Mouse (Mus musculus): ENCODE measurements around the gene Gcnt3. TPM values are rescaled to one million over a fixed set of nuclear protein-coding genes. Genes with fewer than 3 reads are reported as not detected.
"Not testable (repeated sequence)": the region's sequence is repeated elsewhere in the genome, so short reads cannot be mapped to it uniquely, and the experiment has no call there.

The Gcnt3 gene
- polyA plus RNA-seq, 1 experiment from 2014 or later = not detected

DNA sequence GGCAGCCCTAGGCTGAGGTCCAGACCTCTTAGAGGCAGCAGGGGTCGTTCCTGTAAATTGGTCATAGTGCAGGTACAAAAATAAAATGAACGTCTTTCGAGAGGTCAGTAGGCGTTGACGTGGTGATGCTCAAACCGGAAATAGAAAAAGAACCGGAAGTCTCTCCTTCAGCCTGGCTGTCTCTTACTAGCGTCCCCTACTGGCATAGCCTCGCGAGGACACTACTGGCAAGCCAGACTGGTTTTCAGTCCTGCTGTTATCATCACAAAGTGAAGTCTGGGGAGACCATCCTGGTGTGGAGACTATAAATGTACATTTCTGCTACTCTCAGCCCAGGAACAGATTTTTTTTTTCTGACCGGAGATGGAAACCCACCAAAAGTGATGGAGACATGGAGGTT lies 2.7 kb upstream of the Gcnt3 start:
- no peak overlapping the region for H3K4me3 ChIP-seq
- 85% methylated on average over 11 of the region's 11 CpGs for whole genome bisulfite sequencing
- ATAC-seq (ENCODE audit: low FRiP score, low read depth) = no peak
- H3K4me1 ChIP-seq = no peaks in the 10 kb centered on the region; the same call in 1 of the 2 replicates
- H3K9ac ChIP-seq = no peak overlapping the region
- no peaks in the 10 kb centered on the region for H3K27me3 ChIP-seq (replicated peaks)
- H3K4me2 ChIP-seq (replicated peaks) = no peak overlapping the region
- no peaks in the 10 kb centered on the region for H3K9me3 ChIP-seq
- no peaks in the 10 kb centered on the region for H3K36me3 ChIP-seq
- no peak overlapping the region for H3K27ac ChIP-seq

DNA sequence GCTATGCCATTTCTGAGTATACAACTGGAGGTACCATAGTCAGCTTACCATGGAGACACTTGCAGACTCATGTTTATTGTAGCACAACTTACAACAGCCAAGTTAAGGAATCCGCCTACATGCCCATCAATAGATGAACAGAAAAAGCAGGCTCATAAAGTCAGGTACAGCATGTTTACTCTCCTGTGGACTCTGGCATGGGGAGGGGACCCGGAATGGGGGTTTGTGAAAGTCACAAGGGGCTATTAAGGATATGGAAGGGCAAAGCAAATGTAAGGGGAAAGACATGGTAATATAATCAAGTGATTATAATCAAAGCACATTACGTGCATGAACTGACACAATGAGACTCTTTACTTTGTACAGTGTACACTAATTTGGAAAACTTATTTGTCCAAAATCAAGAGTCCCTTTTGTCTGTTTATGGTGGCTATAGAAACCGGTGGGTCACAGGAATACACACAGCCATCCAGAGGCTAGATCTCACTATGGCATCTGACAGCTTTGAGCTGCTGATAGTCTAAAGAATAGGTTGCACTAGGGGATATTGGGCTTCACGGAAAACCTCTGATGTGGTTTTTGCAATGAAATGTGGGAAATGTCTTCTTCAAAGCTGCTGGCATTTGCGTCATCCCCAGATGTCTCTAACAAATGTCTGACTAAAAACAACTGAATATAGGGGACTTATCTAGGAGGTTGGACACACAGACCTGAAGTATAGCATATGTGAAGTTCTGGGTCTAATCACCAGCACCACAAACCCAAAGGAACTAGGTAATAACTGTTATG lies 1.9 kb upstream of the Gcnt3 start:
- no peak overlapping the region for H3K4me2 ChIP-seq (replicated peaks)
- H3K4me1 ChIP-seq = no peaks in the 10 kb centered on the region; the same call in 1 of the 2 replicates
- no peak overlapping the region for H3K27ac ChIP-seq
- no peak overlapping the region for H3K4me3 ChIP-seq
- no peaks in the 10 kb centered on the region for H3K36me3 ChIP-seq
- no peaks in the 10 kb centered on the region for H3K9me3 ChIP-seq
- H3K27me3 ChIP-seq (replicated peaks) = no peaks in the 10 kb centered on the region
- no peak overlapping the region for H3K9ac ChIP-seq
- 90% methylated on average over 6 of the region's 6 CpGs for WGBS
- no peak for ATAC-seq (ENCODE audit: low FRiP score, low read depth)

DNA sequence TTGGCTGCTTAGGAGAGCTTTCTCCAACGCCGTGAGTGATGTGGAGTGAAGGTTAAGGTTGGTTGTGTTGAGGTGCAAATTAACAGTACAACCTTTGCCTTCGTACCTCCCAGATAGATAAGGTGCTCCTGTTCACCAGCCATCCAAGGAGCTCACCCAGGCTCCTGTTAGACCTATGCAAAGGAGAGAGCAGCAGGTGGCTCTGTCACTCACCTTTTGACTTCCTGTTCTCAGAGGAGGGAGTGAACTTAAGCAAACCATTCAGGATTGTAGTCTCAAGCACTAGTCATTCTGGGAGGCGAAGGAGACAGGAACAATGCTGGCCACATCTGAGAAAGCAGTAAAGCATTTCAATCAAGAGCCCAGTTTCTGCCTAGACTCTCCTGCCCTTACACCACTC lies 1.2 kb downstream of the Gcnt3 start:
- H3K27me3 ChIP-seq (replicated peaks) = no peaks in the 10 kb centered on the region
- H3K9me3 ChIP-seq = no peaks in the 10 kb centered on the region
- no peak overlapping the region for H3K9ac ChIP-seq
- no peak overlapping the region for H3K4me3 ChIP-seq
- no peaks in the 10 kb centered on the region for H3K36me3 ChIP-seq
- no peak overlapping the region for H3K4me2 ChIP-seq (replicated peaks)
- no peak for ATAC-seq (ENCODE audit: low FRiP score, low read depth)
- 70% methylated on average over 4 of the region's 4 CpGs for WGBS
- H3K4me1 ChIP-seq = no peaks in the 10 kb centered on the region; the same call in 1 of the 2 replicates
- H3K27ac ChIP-seq = no peak overlapping the region

DNA sequence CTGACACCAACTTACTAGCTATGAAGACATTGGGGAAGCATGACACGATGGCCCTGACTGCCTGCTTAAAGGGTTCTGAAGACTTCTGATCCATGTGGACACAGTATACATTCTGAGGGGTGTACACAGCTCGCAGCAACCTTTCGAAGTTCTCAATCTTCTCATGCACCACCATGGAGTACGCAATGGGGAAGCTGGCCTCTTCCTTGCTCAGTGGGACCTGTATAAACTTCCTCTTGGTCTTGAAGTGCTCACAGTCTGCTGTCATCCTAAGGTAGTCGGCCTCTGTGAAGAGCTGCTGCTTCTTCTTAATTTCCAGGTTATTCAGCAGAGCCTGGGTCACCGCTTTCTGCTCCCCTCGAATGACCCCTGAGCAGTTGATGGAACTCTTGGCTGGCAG lies 3.2 kb downstream of the Gcnt3 start:
- no peaks in the 10 kb centered on the region for H3K27me3 ChIP-seq (replicated peaks)
- 94% methylated on average over 7 of the region's 7 CpGs for WGBS

DNA sequence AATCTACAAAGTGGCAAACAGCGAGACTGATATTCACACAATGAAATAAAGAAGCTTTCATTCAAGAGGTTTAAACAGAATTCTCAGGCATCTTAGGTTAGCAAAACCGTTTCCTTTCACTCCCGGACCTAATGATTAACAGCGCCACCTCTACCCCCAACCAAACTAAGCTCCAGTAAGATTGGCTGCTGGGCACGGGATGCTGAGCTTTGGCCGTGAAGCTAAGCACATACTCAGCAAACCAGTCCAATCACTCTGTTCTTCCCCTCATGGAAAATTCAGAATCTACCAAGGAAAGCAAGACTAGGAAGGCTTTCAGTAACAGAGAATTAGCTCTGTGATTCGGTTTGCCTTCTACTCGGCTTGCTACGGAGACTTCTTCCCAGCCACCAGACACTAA lies 4.8 kb downstream of the Gcnt3 start:
- H3K4me3 ChIP-seq = no peak overlapping the region
- no peaks in the 10 kb centered on the region for H3K9me3 ChIP-seq
- H3K4me2 ChIP-seq (replicated peaks) = no peak overlapping the region
- H3K4me1 ChIP-seq = no peaks in the 10 kb centered on the region; the same call in 1 of the 2 replicates
- H3K27ac ChIP-seq = no peak overlapping the region
- no peak for ATAC-seq (ENCODE audit: low FRiP score, low read depth)
- no peak overlapping the region for H3K9ac ChIP-seq
- no peaks in the 10 kb centered on the region for H3K36me3 ChIP-seq
- 76% methylated on average over 9 of the region's 9 CpGs for WGBS
- H3K27me3 ChIP-seq (replicated peaks) = no peaks in the 10 kb centered on the region

More for the DNA sequence above, 3.2 kb downstream of the Gcnt3 start:
- no peak for ATAC-seq (ENCODE audit: low FRiP score, low read depth)
- H3K36me3 ChIP-seq = no peaks in the 10 kb centered on the region
- H3K4me1 ChIP-seq = no peaks in the 10 kb centered on the region; the same call in 1 of the 2 replicates
- no peak overlapping the region for H3K9ac ChIP-seq
- no peak overlapping the region for H3K4me3 ChIP-seq
- no peak overlapping the region for H3K4me2 ChIP-seq (replicated peaks)
- H3K27ac ChIP-seq = no peak overlapping the region
- no peaks in the 10 kb centered on the region for H3K9me3 ChIP-seq

DNA sequence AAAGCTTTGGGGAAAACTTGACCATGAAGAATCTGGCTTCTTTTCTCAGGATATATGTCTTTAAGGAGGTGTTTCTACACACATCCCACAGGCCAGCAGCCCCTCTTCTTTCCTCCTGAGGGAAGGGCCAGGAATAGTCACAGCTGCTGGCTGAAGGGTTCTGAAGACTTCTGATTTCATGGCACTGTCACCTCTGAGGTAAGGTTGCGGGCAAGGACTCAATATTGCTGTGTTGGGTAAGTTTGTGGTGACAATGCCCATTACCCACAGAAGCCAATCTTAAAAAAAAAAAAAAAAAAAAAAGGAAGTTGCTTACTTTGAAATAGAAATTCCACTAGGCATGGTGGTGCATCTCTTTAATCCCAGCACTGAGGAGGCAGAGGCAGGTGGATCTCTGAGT lies 5.7 kb downstream of the Gcnt3 start:
- Histone ChIP-seq H3K36me3 (no peaks in the 10 kb centered on the region), H3K4me2 (replicated peaks) (no peak overlapping the region), H3K4me1 (no peaks in the 10 kb centered on the region; the same call in 1 of the 2 replicates), H3K9ac (no peak overlapping the region), H3K9me3 (no peaks in the 10 kb centered on the region), H3K4me3 (no peak overlapping the region), H3K27ac (no peak overlapping the region), H3K27me3 (replicated peaks) (no peaks in the 10 kb centered on the region)
- WGBS = 92% methylated on average over 1 of the region's 1 CpGs
- no peak for ATAC-seq (ENCODE audit: low FRiP score, low read depth)

DNA sequence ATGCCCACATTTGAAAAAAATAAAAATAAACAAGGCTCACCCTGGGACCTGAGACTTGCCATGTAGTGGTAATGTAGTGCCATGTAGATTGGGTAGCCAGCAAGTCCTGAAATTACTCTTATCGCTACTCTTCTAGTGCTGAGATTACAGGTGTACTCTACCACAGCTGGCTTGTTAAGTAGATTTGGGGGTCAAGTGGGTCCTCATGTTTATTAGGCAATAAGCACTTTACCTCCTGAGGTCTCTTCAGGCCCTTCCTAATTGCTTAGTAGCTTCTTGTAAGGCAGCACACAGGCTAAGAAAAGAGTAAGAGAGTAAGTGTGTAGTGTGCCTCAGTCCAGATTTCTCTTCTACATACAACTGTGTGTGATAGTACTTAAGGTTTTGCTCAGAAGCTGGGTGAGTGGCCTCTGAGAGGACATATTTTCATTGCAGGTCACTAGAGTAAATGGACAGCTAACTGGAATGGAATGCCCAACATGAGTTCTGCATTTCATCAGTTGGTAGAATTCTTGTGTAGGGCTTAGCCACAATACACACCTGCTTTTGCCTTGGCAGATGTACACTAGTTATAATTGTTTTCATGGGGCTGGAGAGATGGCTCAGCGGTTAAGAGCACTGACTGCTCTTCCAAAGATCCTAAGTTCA lies 12.4 kb downstream of the Gcnt3 start:
- 89% methylated on average over 2 of the region's 2 CpGs for WGBS
- Histone ChIP-seq H3K4me3 (no peak overlapping the region), H3K9ac (no peak overlapping the region), H3K4me1 (no peaks in the 10 kb centered on the region), H3K4me2 (replicated peaks) (no peak overlapping the region), H3K27me3 (replicated peaks) (no peaks in the 10 kb centered on the region), H3K9me3 (no peaks in the 10 kb centered on the region), H3K27ac (no peak overlapping the region), H3K36me3 (peaks cover 3% of the 10 kb centered on the region; the same call in 1 of the 2 replicates)
- no peak for ATAC-seq (ENCODE audit: low FRiP score, low read depth)

DNA sequence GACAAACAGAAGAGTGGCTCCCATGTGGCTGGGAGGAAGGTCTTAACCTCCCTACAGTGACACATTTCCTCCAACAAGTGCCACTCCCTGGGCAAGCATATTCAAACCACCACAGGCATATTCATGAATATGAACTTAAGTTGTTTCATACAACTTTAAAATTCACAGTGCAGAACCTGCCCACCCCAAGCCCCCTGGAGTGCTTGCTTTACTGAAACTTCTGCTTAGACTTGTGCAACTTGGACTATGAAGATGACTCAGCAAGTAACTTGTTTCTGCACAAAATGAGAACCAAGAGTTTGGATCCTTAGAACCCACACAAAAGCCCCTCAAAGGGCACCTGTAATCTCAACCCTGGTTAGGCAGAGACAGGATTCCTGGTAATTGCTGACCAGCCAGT lies 13.2 kb downstream of the Gcnt3 start:
- Histone ChIP-seq H3K9me3 (no peaks in the 10 kb centered on the region), H3K27ac (no peak overlapping the region), H3K9ac (no peak overlapping the region), H3K27me3 (replicated peaks) (no peaks in the 10 kb centered on the region), H3K4me1 (no peaks in the 10 kb centered on the region), H3K4me2 (replicated peaks) (no peak overlapping the region), H3K4me3 (no peak overlapping the region), H3K36me3 (peaks cover 6% of the 10 kb centered on the region)
- ATAC-seq (ENCODE audit: low FRiP score, low read depth) = no peak

DNA sequence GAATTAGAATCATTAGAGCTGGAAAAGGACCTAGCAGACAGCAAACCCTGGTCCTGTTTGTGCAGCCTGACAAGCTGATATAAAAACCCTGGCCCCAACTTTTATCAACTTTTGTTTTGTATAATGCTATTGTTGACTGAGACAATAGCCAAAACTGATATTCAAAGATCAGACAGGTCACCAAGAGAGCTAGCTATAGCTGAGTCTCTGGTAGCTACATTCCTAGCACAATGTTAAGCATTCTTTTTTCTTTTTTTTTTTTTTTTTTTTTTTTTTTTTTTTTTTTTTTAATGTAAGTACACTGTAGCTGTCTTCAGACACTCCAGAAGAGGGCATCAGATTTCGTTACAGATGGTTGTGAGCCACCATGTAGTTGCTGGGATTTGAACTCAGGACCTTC lies 14.3 kb downstream of the Gcnt3 start:
- H3K36me3 ChIP-seq; H3K9ac ChIP-seq; H3K27ac ChIP-seq; H3K4me3 ChIP-seq; ATAC-seq (ENCODE audit: low FRiP score, low read depth); H3K27me3 ChIP-seq (replicated peaks); H3K9me3 ChIP-seq; H3K4me2 ChIP-seq (replicated peaks); H3K4me1 ChIP-seq: not testable (repeated sequence)
- WGBS = 85% methylated on average over 1 of the region's 1 CpGs

DNA sequence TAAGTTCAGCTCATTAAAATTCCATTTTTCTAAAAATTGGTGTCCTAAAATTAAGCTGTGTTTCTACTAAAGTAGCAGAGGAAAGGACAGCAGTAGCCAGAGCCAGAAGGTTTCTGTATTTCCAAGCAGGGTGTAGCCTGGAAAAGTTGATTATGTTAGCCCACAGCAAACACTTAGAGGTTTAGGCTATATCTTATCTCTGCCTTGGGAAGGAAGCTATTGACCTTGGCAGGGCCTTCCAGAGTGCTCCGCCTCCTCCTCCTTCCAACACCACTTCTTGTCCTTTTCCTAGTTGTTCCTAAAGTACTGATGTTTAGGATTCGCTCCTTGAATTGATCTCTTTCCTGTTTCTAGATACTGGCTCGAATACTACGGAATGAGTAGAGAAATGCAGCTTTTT lies 15.8 kb downstream of the Gcnt3 start:
- no peaks in the 10 kb centered on the region for H3K27me3 ChIP-seq (replicated peaks)
- 97% methylated on average over 4 of the region's 4 CpGs for WGBS

DNA sequence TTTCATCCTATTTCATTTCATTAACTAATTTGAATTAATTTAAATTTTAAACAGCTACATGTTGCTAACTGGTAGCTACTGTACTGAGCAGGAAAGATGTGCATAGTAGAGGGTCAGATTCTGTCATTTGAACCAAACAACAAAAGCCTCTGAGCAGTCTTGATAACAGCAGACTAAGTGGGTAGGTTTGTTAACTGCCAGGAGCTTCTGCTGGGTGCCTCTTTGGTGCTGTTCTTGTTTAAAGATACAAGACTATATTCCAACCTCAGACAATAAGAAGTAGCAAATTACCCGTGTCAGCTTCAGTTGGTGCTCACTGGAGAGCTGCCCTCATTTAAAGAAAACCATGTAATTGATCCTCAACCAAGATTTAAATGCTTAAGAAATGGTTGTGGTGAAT lies 16.3 kb downstream of the Gcnt3 start:
- WGBS = 60% methylated on average over 1 of the region's 1 CpGs
- Histone ChIP-seq H3K36me3 (peaks cover 8% of the 10 kb centered on the region), H3K9me3 (no peaks in the 10 kb centered on the region), H3K9ac (no peak overlapping the region), H3K27me3 (replicated peaks) (no peaks in the 10 kb centered on the region), H3K4me1 (no peaks in the 10 kb centered on the region), H3K27ac (no peak overlapping the region), H3K4me2 (replicated peaks) (no peak overlapping the region), H3K4me3 (no peak overlapping the region)
- no peak for ATAC-seq (ENCODE audit: low FRiP score, low read depth)

More for the DNA sequence above, 15.8 kb downstream of the Gcnt3 start:
- Histone ChIP-seq H3K4me2 (replicated peaks) (no peak overlapping the region), H3K4me3 (no peak overlapping the region), H3K4me1 (no peaks in the 10 kb centered on the region), H3K9ac (no peak overlapping the region), H3K36me3 (peaks cover 8% of the 10 kb centered on the region), H3K9me3 (no peaks in the 10 kb centered on the region), H3K27ac (no peak overlapping the region)
- ATAC-seq (ENCODE audit: low FRiP score, low read depth) = no peak

DNA sequence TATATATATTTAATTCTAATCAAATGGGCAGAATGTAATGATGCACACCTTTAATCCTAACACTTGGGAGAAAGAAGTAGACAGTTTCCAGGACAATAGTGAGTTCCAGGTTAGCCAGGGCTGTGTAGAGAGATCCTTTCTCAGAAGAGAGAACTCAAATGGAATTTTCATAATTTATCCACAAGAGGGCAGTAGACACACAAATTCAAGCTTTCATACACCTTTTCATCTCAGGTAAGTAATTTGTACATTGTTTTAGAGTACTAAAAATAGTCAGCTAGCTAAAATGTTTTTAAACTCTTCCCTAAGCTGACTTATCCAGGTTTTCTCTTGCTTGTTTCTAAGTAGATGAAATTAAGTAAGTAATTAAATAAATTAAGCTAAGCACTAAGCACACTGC lies 19.0 kb downstream of the Gcnt3 start:
- Histone ChIP-seq H3K4me1 (peaks cover 5% of the 10 kb centered on the region), H3K4me2 (replicated peaks) (no peak overlapping the region), H3K9ac (no peak overlapping the region), H3K27me3 (replicated peaks) (no peaks in the 10 kb centered on the region), H3K9me3 (no peaks in the 10 kb centered on the region), H3K27ac (no peak overlapping the region), H3K4me3 (no peak overlapping the region), H3K36me3 (peaks cover 8% of the 10 kb centered on the region)
- ATAC-seq (ENCODE audit: low FRiP score, low read depth) = no peak

DNA sequence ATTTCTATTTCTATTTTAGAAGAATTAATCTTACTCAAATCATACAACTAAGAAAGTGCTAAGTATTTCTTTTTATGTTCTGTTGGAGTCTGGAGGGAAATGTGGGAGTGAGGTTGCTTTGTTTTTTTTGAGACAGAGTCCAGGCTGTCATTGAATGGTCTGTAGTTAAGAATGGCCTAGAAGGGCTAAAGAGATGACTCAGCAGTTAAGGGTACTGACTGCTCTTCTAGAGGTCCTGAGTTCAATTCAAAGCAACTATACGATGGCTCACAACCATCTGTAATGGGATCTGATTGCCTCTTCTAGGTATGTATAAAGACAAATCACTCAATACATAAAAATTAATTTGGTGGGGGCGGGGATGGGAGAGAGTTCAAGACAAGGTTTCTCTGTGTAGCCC lies 22.3 kb downstream of the Gcnt3 start:
- Histone ChIP-seq H3K9ac (no peak overlapping the region), H3K4me1 (peaks cover 16% of the 10 kb centered on the region), H3K9me3 (no peaks in the 10 kb centered on the region), H3K36me3 (peaks cover 5% of the 10 kb centered on the region), H3K4me2 (replicated peaks) (no peak overlapping the region), H3K4me3 (no peak overlapping the region), H3K27me3 (replicated peaks) (no peaks in the 10 kb centered on the region), H3K27ac (no peak overlapping the region)
- ATAC-seq (ENCODE audit: low FRiP score, low read depth) = no peak
- 89% methylated on average over 2 of the region's 2 CpGs for WGBS
